Mouse (Mus musculus): ENCODE results near the gene Pias3. TPM values are rescaled to one million over a fixed set of nuclear protein-coding genes. Genes with fewer than 3 reads are reported as not detected.

The Pias3 gene
- polyA plus RNA-seq, 1 experiment from 2014 or later, result 28.8 TPM

- H3K4me2 ChIP-seq, result no peak overlapping the region
- no peak for ATAC-seq
- H3K27me3 ChIP-seq, result no peaks in the 10 kb centered on the region
Measured at GRCm38 (mm10) chr3:96690298-96690697, 5.9 kb upstream of the Pias3 start.

GRCm38 (mm10) chr3:96692506-96692905 is 3.7 kb upstream of the Pias3 start:
- Histone ChIP-seq H3K4me2 (no peak overlapping the region), H3K9me3 (replicated peaks) (no peaks in the 10 kb centered on the region), H3K27ac (no peak overlapping the region), H3K9ac (no peak overlapping the region), H3K4me3 (no peak overlapping the region), H3K27me3 (no peaks in the 10 kb centered on the region), H3K36me3 (ENCODE audit: poor library complexity, severe bottlenecking) (no peaks in the 10 kb centered on the region), H3K4me1 (peaks cover 12% of the 10 kb centered on the region; the same call in 1 of the 2 replicates)
- no peak for ATAC-seq
- WGBS, result 10% methylated on average over 3 of the region's 3 CpGs

More at GRCm38 (mm10) chr3:96690298-96690697, 5.9 kb upstream of the Pias3 start:
- no peaks in the 10 kb centered on the region for H3K36me3 ChIP-seq (ENCODE audit: poor library complexity, severe bottlenecking)
- 0 out of 2 replicates have a peak, but pooled peaks cover 4% of the 10 kb centered on the region for H3K4me1 ChIP-seq
- no peaks in the 10 kb centered on the region for H3K9me3 ChIP-seq (replicated peaks)
- no peak overlapping the region for H3K4me3 ChIP-seq
- H3K9ac ChIP-seq, result no peak overlapping the region
- no peak overlapping the region for H3K27ac ChIP-seq
- WGBS, result 44% methylated on average over 3 of the region's 3 CpGs

- peaks cover 19% of the 10 kb centered on the region for H3K4me1 ChIP-seq
- no peak for ATAC-seq
- H3K4me3 ChIP-seq, result no peak overlapping the region
- no peaks in the 10 kb centered on the region for H3K36me3 ChIP-seq (ENCODE audit: poor library complexity, severe bottlenecking)
- H3K4me2 ChIP-seq, result no peak overlapping the region
- no peaks in the 10 kb centered on the region for H3K27me3 ChIP-seq
- H3K9ac ChIP-seq, result no peak overlapping the region
- H3K27ac ChIP-seq, result no peak overlapping the region
- 100% methylated on average over 1 of the region's 1 CpGs for WGBS
- H3K9me3 ChIP-seq (replicated peaks), result no peaks in the 10 kb centered on the region
Measured at GRCm38 (mm10) chr3:96693579-96693978, 2.6 kb upstream of the Pias3 start.

GRCm38 (mm10) chr3:96696766-96697732 is 865 bp downstream of the Pias3 start:
- H3K4me2 ChIP-seq, result peak overlapping the region; percentile 81
- ATAC-seq, result peak; percentile 92
- H3K27ac ChIP-seq, result peak overlapping the region; percentile 91
- H3K4me3 ChIP-seq, result peak overlapping the region; percentile 83
- peaks cover 23% of the 10 kb centered on the region for H3K36me3 ChIP-seq (ENCODE audit: poor library complexity, severe bottlenecking)
- under 1% methylated on average over 74 of the region's 85 CpGs for WGBS
- H3K4me1 ChIP-seq, result peaks cover 15% of the 10 kb centered on the region
- no peaks in the 10 kb centered on the region for H3K9me3 ChIP-seq (replicated peaks)
- H3K9ac ChIP-seq, result peak overlapping the region; percentile 88
- no peaks in the 10 kb centered on the region for H3K27me3 ChIP-seq

- H3K36me3 ChIP-seq (ENCODE audit: poor library complexity, severe bottlenecking), result peaks cover 40% of the 10 kb centered on the region
Measured at GRCm38 (mm10) chr3:96698993-96699690, 3.0 kb downstream of the Pias3 start.

GRCm38 (mm10) chr3:96700376-96700775 is 4.2 kb downstream of the Pias3 start:
- Histone ChIP-seq H3K9me3 (replicated peaks) (no peaks in the 10 kb centered on the region), H3K4me1 (peaks cover 15% of the 10 kb centered on the region), H3K27me3 (no peaks in the 10 kb centered on the region), H3K36me3 (ENCODE audit: poor library complexity, severe bottlenecking) (peaks cover 50% of the 10 kb centered on the region), H3K4me3 (no peak overlapping the region), H3K27ac (no peak overlapping the region), H3K4me2 (no peak overlapping the region), H3K9ac (no peak overlapping the region)
- no peak for ATAC-seq
- 46% methylated on average over 7 of the region's 7 CpGs for WGBS

More at GRCm38 (mm10) chr3:96698993-96699690, 3.0 kb downstream of the Pias3 start:
- Histone ChIP-seq H3K9me3 (replicated peaks) (no peaks in the 10 kb centered on the region), H3K4me2 (no peak overlapping the region), H3K4me3 (no peak overlapping the region), H3K9ac (no peak overlapping the region), H3K27me3 (no peaks in the 10 kb centered on the region), H3K27ac (no peak overlapping the region), H3K4me1 (peaks cover 15% of the 10 kb centered on the region)
- ATAC-seq, result no peak
- WGBS, result 55% methylated on average over 19 of the region's 19 CpGs

GRCm38 (mm10) chr3:96701003-96701402 is 4.8 kb downstream of the Pias3 start:
- Histone ChIP-seq H3K9me3 (replicated peaks) (no peaks in the 10 kb centered on the region), H3K4me2 (no peak overlapping the region), H3K27me3 (no peaks in the 10 kb centered on the region), H3K36me3 (ENCODE audit: poor library complexity, severe bottlenecking) (peaks cover 50% of the 10 kb centered on the region), H3K4me1 (peaks cover 12% of the 10 kb centered on the region), H3K27ac (no peak overlapping the region), H3K4me3 (no peak overlapping the region), H3K9ac (no peak overlapping the region)
- no peak for ATAC-seq
- 87% methylated on average over 4 of the region's 4 CpGs for WGBS

- Histone ChIP-seq H3K27ac (no peak overlapping the region), H3K4me1 (peaks cover 7% of the 10 kb centered on the region), H3K9ac (no peak overlapping the region), H3K4me2 (no peak overlapping the region), H3K9me3 (replicated peaks) (no peaks in the 10 kb centered on the region), H3K4me3 (no peak overlapping the region), H3K36me3 (ENCODE audit: poor library complexity, severe bottlenecking) (peaks cover 52% of the 10 kb centered on the region), H3K27me3 (peaks cover 12% of the 10 kb centered on the region)
- ATAC-seq, result no peak
- 66% methylated on average over 11 of the region's 11 CpGs for WGBS
Measured at GRCm38 (mm10) chr3:96704778-96705177, 8.6 kb downstream of the Pias3 start.

- Histone ChIP-seq H3K4me2 (no peak overlapping the region), H3K27ac (no peak overlapping the region), H3K4me1 (peaks cover 7% of the 10 kb centered on the region), H3K9me3 (replicated peaks) (no peaks in the 10 kb centered on the region), H3K4me3 (no peak overlapping the region), H3K9ac (no peak overlapping the region), H3K27me3 (peaks cover 12% of the 10 kb centered on the region), H3K36me3 (ENCODE audit: poor library complexity, severe bottlenecking) (peaks cover 52% of the 10 kb centered on the region)
- ATAC-seq, result no peak
- WGBS, result 91% methylated on average over 11 of the region's 11 CpGs
Measured at GRCm38 (mm10) chr3:96706217-96706616, 10.0 kb downstream of the Pias3 start.

- WGBS, result 78% methylated on average over 7 of the region's 7 CpGs
- H3K36me3 ChIP-seq (ENCODE audit: poor library complexity, severe bottlenecking), result peaks cover 52% of the 10 kb centered on the region
- H3K4me1 ChIP-seq, result peaks cover 7% of the 10 kb centered on the region
- no peak overlapping the region for H3K4me3 ChIP-seq
- no peak for ATAC-seq
- peaks cover 12% of the 10 kb centered on the region for H3K27me3 ChIP-seq
- H3K9ac ChIP-seq, result no peak overlapping the region
- H3K4me2 ChIP-seq, result no peak overlapping the region
- H3K9me3 ChIP-seq (replicated peaks), result no peaks in the 10 kb centered on the region
- no peak overlapping the region for H3K27ac ChIP-seq
Measured at GRCm38 (mm10) chr3:96706984-96707383, 10.8 kb downstream of the Pias3 start.

GRCm38 (mm10) chr3:96707903-96708683 is 11.9 kb downstream of the Pias3 start, which contains the start of gene Nudt17:
Gene Nudt17, minus strand, starts transcription at chr3:96708562.
- WGBS, result 5% methylated on average over 42 of the region's 42 CpGs

More at GRCm38 (mm10) chr3:96707903-96708683, 11.9 kb downstream of the Pias3 start, which contains the start of gene Nudt17:
- peak within 1 kb of the TSS; percentile 90 for H3K4me2 ChIP-seq
- H3K27ac ChIP-seq, result no peak within 1 kb of the TSS
- no peaks in the 10 kb centered on the region for H3K9me3 ChIP-seq (replicated peaks)
- peaks cover 12% of the 10 kb centered on the region for H3K27me3 ChIP-seq
- peak; percentile 90 for ATAC-seq
- H3K9ac ChIP-seq, result peak within 1 kb of the TSS; percentile 76
- H3K4me1 ChIP-seq, result peaks cover 7% of the 10 kb centered on the region
- H3K4me3 ChIP-seq, result peak within 1 kb of the TSS; percentile 51
- H3K36me3 ChIP-seq (ENCODE audit: poor library complexity, severe bottlenecking), result peaks cover 56% of the 10 kb centered on the region
